Mouse (Mus musculus) T-helper 17 cell (primary cell): Measurements from ENCODE around the gene Gramd1b.

Experiments used
- in situ Hi-C, 2 experiments: fragments of 300-600 bp; cut with MboI, MseI; formaldehyde crosslinking; loops; 1 replicate in 1 of 2; 2 replicates in 1 of 2; pipeline ENCODE4 v1.15.1; 2025; ENCODE audit warnings: high pct_unique_total_duplicates in 2 of 2

Gramd1b gene

DNA sequence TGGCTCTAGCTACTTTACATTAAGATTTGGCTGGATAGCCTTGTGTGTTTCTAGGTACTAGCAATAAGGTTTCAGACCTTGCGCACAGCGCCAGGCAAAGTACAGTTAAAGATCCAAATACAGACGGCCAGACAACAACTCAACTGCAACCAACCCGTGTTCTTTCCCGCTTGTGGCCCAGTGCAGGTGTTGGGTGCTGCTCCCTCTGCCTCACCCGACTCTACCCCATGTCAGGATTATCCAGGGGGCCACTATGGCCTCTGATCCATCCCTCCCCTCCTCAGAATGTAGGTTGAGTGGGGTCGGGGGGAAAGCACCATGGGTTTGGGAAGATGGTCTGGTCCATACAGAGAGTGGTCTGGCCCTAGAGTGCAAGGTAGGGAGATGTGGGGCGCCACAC is 237.9 kb downstream of the Gramd1b start:
- in situ Hi-C loops = no loop called here

- in situ Hi-C loops = no loop called here
Observed at GRCm38 (mm10) chr9:40292475-40292874, 238.7 kb downstream of the Gramd1b start.

DNA sequence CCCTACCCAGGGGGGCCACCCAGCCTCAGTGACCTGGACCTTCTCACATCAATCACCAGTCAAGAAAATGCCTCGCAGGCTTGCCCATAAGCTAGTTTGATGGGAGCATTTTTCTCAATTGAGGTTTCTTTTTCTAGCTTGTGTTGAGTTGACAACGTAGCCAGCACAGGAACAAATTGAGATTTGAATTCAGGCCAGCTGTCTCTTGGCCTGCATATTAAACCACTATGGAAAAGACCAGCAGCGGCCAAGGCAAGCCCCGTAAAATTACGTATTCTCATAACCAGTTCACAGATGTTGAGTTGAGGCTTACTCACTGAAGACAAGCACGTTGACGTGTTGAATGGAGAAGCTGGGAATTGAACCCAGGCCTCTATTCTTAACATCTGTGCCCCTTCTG is 248.2 kb downstream of the Gramd1b start:
- in situ Hi-C loops = no loop called here

DNA sequence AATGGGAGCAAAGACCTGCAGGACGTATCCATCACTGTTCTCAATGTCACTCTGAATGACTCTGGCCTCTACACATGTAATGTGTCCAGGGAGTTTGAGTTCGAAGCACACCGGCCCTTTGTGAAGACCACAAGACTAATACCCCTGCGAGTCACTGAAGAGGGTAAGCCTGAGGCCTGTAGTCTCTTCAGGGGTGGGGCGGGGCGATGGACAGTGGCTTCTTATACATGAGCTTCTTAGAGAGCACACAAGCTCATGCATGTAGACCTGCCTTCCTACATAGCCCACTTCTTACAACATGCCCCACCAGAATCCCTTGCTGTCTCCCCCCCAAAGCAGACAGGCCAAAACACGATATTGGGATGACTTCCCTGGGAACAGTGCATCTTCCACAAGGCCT is 251.7 kb downstream of the Gramd1b start:
- in situ Hi-C loops = no loop called here

DNA sequence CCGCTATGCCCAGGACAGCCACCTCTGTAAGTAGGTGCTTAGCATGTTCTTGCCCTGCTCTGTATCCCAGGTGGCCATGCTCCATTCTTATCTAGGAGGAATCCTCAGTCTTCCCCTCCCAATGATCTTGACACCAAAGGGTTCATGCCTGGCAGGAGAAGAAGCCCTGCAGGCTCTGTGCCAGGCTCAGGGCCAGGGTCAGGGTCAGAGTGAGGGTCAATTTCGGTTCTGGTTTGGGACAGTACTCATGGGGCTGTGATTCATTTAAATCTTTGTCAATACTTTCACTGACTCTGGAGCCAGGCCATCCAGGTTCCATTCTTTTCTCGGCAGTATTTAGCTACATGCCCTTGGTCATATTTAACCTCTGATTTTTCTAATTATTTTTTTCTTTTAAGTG is 253.5 kb downstream of the Gramd1b start:
- in situ Hi-C loops = no loop called here

- in situ Hi-C loops = no loop called here
Observed at GRCm38 (mm10) chr9:40275904-40276303, 255.3 kb downstream of the Gramd1b start.

GRCm38 (mm10) chr9:40272822-40273221 is 258.4 kb downstream of the Gramd1b start:
- in situ Hi-C loops = no loop called here

DNA sequence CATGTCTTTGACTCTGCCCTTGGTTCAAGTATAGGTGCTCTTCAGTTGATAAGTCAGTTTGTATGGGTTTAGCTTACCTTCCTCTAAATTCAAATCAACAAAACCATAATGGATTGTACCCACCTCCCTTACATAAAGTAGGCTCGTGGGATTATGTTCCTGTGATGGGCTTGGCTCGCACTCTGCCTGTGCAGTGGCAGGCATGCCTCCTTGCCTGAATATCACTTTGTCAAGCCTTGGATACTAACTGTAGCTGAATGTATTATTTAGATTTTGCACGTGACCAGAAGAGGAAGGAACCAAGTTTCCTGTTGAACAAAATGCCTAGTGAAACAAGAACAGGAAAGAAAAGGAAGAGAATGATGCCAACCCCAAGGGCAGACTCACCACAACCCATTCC is 260.1 kb downstream of the Gramd1b start:
- in situ Hi-C loops = no loop called here

DNA sequence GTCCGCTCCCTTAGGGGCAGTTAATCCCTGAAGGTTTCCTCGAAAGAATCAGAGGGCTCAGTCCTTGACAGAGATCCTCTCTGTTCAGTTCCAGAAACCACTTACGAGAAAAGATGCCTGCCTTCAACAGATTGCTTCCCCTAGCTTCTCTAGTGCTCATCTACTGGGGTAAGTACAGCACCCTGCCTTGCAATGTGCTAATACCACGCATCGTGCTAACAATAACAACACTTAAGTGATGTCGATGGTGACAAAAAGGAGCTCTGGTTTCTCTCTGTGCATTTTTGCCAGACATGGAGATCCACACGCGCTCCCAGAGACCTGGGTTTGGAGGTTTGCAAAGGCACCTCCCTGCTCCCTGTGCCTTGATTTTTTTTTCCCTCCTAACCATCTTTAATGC is 261.3 kb downstream of the Gramd1b start:
- in situ Hi-C loops = no loop called here

- in situ Hi-C loops = no loop called here
Observed at GRCm38 (mm10) chr9:40269103-40269861, 261.9 kb downstream of the Gramd1b start, which contains the start of gene Scn3b. Gene Scn3b (plus strand): TSS chr9:40269217.

DNA sequence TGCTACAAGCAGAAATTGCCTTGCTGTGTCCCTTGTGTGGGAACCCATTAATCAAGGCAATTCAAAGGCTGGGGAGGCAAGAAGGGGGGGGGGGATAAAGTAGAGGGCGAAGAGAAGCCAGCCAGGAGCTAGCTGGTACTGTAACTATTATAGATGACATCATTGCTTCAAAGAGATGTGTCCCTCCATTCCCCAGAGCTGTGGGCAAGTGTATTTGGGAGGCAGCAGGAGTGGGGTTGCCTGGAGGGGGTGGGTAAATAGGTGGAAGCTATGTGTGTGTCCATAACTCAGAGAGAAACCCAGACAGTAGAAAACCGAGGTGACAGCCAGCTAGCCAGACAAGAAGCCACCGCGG is 262.5 kb downstream of the Gramd1b start:
- in situ Hi-C loops = no loop called here

DNA sequence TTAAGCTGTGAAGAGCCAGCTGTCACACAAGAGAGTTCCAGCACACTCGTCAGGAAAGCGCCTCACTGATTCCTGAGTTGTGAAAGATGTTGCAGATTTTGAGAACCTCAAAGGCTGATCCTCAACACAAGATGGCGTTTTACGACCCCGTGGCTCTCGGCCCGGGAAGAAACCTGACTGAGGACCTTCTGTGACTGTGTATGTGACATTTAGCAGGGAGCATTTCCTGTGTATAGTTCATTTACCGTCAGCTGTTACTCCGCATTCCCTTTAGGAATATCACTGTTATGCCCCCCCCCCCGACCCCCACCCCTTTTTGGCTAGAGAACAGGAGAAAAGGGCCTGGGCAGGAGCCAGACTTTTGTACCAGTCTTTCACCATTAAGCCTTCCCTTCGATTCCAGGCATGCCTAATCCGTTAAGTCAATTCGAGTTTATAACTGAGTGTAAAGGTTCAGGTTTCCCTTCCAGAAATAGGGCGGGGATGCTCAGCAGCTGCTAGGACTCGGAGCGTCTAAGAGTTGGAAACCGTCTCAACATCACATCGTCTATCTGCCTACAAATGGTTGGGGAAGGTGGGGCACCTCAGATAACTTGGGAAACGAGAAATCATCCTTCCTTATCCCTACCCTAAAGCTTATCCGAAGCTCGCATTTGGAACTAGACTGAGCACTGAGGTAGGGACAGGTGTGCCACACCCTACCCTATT is 263.0 kb downstream of the Gramd1b start:
- in situ Hi-C loops = no loop called here

DNA sequence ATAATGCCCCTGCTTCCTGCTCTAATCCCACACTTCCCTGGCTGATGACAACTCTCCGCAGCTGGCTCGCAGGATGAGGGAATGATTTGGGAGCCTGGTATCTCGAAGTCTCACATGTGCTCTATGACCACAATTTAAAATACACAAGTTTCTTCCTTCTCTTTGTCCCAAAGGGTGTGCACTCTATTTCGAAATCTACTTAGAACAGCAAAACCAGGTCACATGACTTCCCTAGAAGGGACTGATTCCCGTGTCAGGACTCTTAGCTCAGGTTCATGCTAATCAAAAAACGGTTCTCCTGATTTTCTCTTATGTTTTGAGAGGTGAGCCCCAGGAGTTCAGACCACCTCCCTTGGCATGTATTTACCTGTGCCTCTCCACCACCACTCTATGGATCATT is 267.3 kb downstream of the Gramd1b start:
- in situ Hi-C loops = no loop called here

DNA sequence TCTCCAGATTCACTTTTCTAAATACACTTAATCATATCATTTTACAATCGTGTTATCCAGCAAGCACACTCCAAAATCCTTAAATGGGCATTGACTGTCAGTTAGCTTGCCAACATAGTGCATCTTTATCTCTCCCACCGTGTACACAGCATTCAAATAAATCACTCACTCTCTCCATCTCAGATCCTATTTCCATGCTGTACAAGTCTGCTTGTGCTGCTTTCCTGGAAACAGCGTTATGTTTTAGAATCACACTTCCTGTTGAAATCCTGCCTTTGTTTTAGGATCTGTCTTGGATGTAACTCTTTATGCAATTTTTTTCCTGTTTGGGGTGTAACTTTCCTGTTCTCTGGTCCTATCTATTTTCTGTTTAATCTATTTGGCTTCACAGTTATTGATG is 278.7 kb downstream of the Gramd1b start:
- in situ Hi-C loops = no loop called here

- in situ Hi-C loops = no loop called here
Observed at GRCm38 (mm10) chr9:40249106-40249505, 282.1 kb downstream of the Gramd1b start.

DNA sequence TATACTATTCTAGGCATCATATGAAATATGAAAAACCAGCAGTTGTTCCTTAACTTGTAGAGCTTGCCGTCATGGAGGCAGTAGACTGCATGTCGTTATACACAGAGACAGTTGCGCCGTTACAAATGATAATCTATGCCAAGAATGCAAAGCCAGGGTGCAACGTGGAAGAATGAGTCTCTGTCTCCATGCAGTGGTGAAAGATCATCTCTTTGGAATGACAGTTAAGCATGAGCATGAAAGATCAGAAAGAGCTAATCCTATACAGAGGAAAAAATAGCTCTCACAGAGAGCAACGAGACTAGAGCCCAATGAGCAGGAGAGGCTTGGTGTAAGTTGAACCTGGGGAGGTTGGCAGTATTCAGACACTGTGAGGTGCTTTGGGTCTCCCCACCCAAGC is 284.5 kb downstream of the Gramd1b start:
- in situ Hi-C loops = no loop called here

DNA sequence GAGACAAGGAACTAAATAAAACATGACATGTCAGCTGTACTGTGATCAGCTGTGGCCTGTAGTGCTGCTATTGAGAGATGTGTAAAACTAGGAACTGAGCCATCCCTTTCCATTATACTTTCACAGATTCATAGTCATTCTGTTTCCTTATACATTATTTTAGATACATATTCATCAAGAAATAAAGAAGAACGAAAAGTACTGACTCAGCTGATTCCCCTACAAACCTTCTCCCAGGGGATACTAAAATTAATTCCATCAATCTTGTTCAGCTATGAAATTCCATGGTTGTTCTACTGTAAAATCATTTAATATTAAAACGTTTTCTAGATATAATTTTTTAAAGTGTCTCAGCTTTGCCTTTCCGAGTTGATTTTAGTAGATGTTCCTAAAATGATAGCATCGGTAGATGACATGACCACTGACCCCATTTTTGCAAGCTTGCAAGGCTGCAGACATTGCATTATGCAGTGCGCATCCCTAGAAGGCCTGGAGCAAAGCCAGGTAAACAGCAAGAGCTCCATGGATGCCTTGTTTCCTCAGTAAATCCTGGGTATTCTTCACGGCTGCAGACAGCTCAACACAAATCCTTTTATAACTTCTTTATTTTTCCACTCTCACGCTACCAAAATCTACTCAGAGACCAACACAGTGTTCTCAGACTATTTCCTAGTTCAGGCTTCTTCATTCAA is 285.1 kb downstream of the Gramd1b start:
- in situ Hi-C loops = no loop called here

GRCm38 (mm10) chr9:40245466-40245865 is 285.7 kb downstream of the Gramd1b start:
- in situ Hi-C loops = no loop called here
